In the genomic region with DNA sequence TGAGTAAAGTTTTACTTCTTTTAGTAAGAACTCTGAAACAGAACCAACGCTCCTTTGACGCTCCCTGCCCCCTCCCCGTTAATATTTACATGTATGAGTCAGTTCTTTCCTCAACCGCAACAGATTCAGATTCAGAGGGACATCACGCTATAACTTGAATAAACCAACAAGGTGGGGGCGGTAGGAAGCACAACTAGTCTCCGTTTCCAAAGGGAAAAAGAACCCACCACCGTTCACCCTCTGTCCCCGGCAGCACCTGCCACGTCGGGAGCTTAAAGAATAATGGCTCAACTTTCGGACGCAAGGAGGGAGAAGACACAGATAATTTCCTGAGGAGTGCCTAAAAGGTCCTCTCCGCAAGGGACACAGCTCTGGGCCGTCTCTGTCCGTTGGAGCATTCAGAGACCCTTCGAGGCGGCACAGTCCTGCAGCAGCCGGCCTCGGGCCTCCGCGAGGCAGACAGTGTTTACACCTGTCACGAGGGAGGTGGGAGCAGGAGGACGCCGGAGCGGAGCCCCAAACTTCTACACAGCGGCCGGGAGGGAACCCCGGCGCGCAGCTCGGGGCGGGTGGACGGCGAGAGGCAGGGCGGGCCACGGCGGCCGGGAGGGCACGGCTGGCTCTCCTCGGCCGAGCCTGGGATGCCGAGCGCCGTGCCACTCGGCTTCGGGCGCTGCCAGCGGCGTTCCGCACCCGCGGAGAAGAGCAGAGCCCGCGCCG, we compare ENCODE assay signal across 8 mouse cellular contexts. TPM values are rescaled to one million over a fixed set of nuclear protein-coding genes. Genes with fewer than 3 reads are reported as not detected.
DNase-seq lines count a peak whose midpoint lies in the region; ATAC-seq lines count a peak whose summit lies in the region.

No protein-coding gene starts in this region.

- H3K27ac ChIP-seq in brown adipose tissue, adult 24 weeks (replicated peaks; ENCODE audit: low read depth, low read length): peak overlapping the region; percentile 60
- peak overlapping the region; percentile 85 for H3K27ac ChIP-seq in limb, embryonic 13.5 days
- H3K27ac ChIP-seq in midbrain, embryonic 12.5 days (replicated peaks): peak overlapping the region; percentile 91

- peak overlapping the region; percentile 86 for H3K4me2 ChIP-seq in limb, embryonic 13.5 days (replicated peaks)
- H3K4me2 ChIP-seq in midbrain, embryonic 12.5 days (replicated peaks): peak overlapping the region; percentile 85

- H3K9ac ChIP-seq in limb, embryonic 13.5 days: peak overlapping the region; percentile 86
- H3K9ac ChIP-seq in midbrain, embryonic 12.5 days (replicated peaks): peak overlapping the region; percentile 97

- H3K27me3 ChIP-seq in limb, embryonic 13.5 days: no peaks in the 10 kb centered on the region
- H3K27me3 ChIP-seq in midbrain, embryonic 12.5 days: no peaks in the 10 kb centered on the region

- ATAC-seq in limb, embryonic 13.5 days (ENCODE audit: low FRiP score, low read depth): peak; percentile 44; the same call in 1 of the 2 replicates
- peak; percentile 62 for ATAC-seq in midbrain, embryonic 12.5 days (ENCODE audit: low FRiP score, low read depth)

- peak; percentile 58 for DNase-seq in cerebellum, adult 9-10 months
- DNase-seq in cerebellum, adult 11-12 months: no peak
- peak; percentile 13 to 44 for DNase-seq in frontal cortex, adult 2 months (ENCODE audit: extremely low spot score in 1 of 2, low spot score in 1 of 2)
- DNase-seq in induced T-regulatory cell, adult 2 months (ENCODE audit: low read depth): peak; percentile 81
- DNase-seq in spleen, postnatal 4 days (ENCODE audit: low spot score in 2 of 2): peak; percentile 63 to 85

- under 1% methylated on average over 55 of the region's 56 CpGs for WGBS in limb, embryonic 13.5 days
- WGBS in midbrain, embryonic 12.5 days: under 1% methylated on average over 56 of the region's 56 CpGs

- no peaks in the 10 kb centered on the region for H3K36me3 ChIP-seq in limb, embryonic 13.5 days
- H3K36me3 ChIP-seq in midbrain, embryonic 12.5 days: no peaks in the 10 kb centered on the region

- no peaks in the 10 kb centered on the region for H3K9me3 ChIP-seq in limb, embryonic 13.5 days
- H3K9me3 ChIP-seq in midbrain, embryonic 12.5 days: no peaks in the 10 kb centered on the region

- H3K4me1 ChIP-seq in brown adipose tissue, adult 24 weeks (ENCODE audit: control insufficient read depth, insufficient read depth, insufficient read length, low read length): peaks cover 1% of the 10 kb centered on the region; the same call in 1 of the 2 replicates
- H3K4me1 ChIP-seq in limb, embryonic 13.5 days: peaks cover 5% of the 10 kb centered on the region
- peaks cover 4% of the 10 kb centered on the region; the same call in 1 of the 2 replicates for H3K4me1 ChIP-seq in midbrain, embryonic 12.5 days

- peak overlapping the region; percentile 92 for H3K4me3 ChIP-seq in brown adipose tissue, adult 24 weeks (ENCODE audit: insufficient read depth, low read depth, low read length)
- peak overlapping the region; percentile 97 for H3K4me3 ChIP-seq in limb, embryonic 13.5 days
- peak overlapping the region; percentile 98 for H3K4me3 ChIP-seq in midbrain, embryonic 12.5 days

RNA-seq across cellular contexts. Expression of a gene that starts 0.7 kb away (rescaled TPM):
- polyA plus RNA-seq in brown adipose tissue, adult 24 weeks (2012; ENCODE audit: insufficient read depth, insufficient read length, missing spikeins): 18.5 and 25.4 TPM in 2 replicates
- 90.2 and 90.9 TPM in 2 replicates for polyA plus RNA-seq in frontal cortex, adult 2 months (2012; rRNA removed)
- polyA plus RNA-seq in limb, embryonic 13.5 days (2015; fragmentation: Nextera tagmentation; extraction: Ambion mirVana): 17.0 and 19.6 TPM in 2 replicates
- polyA plus RNA-seq in midbrain, embryonic 12.5 days (2016; fragmentation: Nextera tagmentation; extraction: Ambion mirVana): 34.8 and 37.8 TPM in 2 replicates
